Mouse (Mus musculus) CH12.LX (cell line): Measurements from ENCODE around the gene Selenos.

Experiments used
- BHLHE40 ChIP-seq: IDR thresholded peaks from 2 replicates; pipeline ENCODE4 v1.6.1; 2011; ENCODE audit warnings: mild to moderate bottlenecking, low read depth, low read length, improper control_type of control experiment
- CTCF ChIP-seq, 2 experiments: IDR thresholded peaks in 1 of 2; conservative IDR thresholded peaks in 1 of 2; 2 replicates each; pipeline ENCODE4 v1.5.1; 2011 to 2012; ENCODE audit warnings: low read depth in 2 of 2, low read length in 2 of 2, improper control_type of control experiment in 1 of 2, inconsistent platforms in 1 of 2, mild to moderate bottlenecking in 1 of 2, moderate library complexity in 1 of 2
- EP300 ChIP-seq: IDR thresholded peaks from 2 replicates; pipeline ENCODE4 v1.6.1; 2011; ENCODE audit warnings: low read length, improper control_type of control experiment
- ETS1 ChIP-seq: conservative IDR thresholded peaks from 2 replicates; pipeline ENCODE4 v1.6.1; 2012; ENCODE audit warnings: low read depth, mild to moderate bottlenecking, inconsistent platforms, low read length, improper control_type of control experiment, moderate library complexity
- MYC ChIP-seq: IDR thresholded peaks from 2 replicates; pipeline ENCODE4 v1.6.1; 2011; ENCODE audit warnings: low read depth, mild to moderate bottlenecking, improper control_type of control experiment, low read length
- POLR2AphosphoS2 ChIP-seq: IDR thresholded peaks from 2 replicates; pipeline ENCODE4 v1.6.1; 2011; ENCODE audit warnings: low read depth, low read length, improper control_type of control experiment
- TBP ChIP-seq: conservative IDR thresholded peaks from 2 replicates; pipeline ENCODE4 v1.6.1; 2011; ENCODE audit warnings: low read depth, low read length, improper control_type of control experiment
- UBTF ChIP-seq: IDR thresholded peaks from 2 replicates; pipeline ENCODE4 v1.6.1; 2012; ENCODE audit warnings: low read depth, mild to moderate bottlenecking, inconsistent platforms, low read length, improper control_type of control experiment, moderate library complexity
- ZC3H11A ChIP-seq: IDR thresholded peaks from 2 replicates; pipeline ENCODE4 v1.6.1; 2012; ENCODE audit warnings: low read depth, mild to moderate bottlenecking, inconsistent platforms, low read length, improper control_type of control experiment

- TF ChIP-seq BHLHE40 (no peak), UBTF (no peak), ETS1 (no peak), CTCF (conservative IDR thresholded peaks at IDR 0.05 in 1 of 2, IDR thresholded peaks at IDR 0.05 in 1 of 2; ENCODE audit: low read depth in 2 of 2, low read length in 2 of 2) (no peak), TBP (no peak), ZC3H11A (no peak), POLR2AphosphoS2 (no peak), MYC (no peak), EP300 (no peak)
Measured at GRCm38 (mm10) chr7:66053946-66054483, 25.4 kb upstream of the Selenos start.
